Mouse (Mus musculus) kidney, postnatal 36 days (tissue): Measurements from ENCODE around the gene Olfr201.
"Not testable (repeated sequence)": the region's sequence is repeated elsewhere in the genome, so short reads cannot be mapped to it uniquely, and the experiment has no call there.

Source experiments
- DNase-seq, 2 experiments: peaks; one replicate each; pipeline ENCODE4 v3.0.0; 2021 to 2022; ENCODE audit warnings: mixed read lengths in 2 of 2

The Olfr201 gene

GRCm38 (mm10) chr16:59272532-59272931 lies at the start of gene Olfr201:
TSS of gene Olfr201 (minus strand) at chr16:59272632.
- DNase-seq: not testable (repeated sequence)

GRCm38 (mm10) chr16:59318148-59318547 lies 45.7 kb upstream of the Olfr201 start, which contains the start of gene Olfr204:
TSS of gene Olfr204 (minus strand) at chr16:59318248.
- DNase-seq: no peak

- DNase-seq: no peak
Observed at GRCm38 (mm10) chr16:59298581-59298980, 26.1 kb upstream of the Olfr201 start, which contains the start of gene Olfr203. TSS of gene Olfr203 (plus strand) at chr16:59298881.

GRCm38 (mm10) chr16:59287576-59287975 lies 15.1 kb upstream of the Olfr201 start:
- not testable (repeated sequence) for DNase-seq

GRCm38 (mm10) chr16:59286693-59287092 lies 14.3 kb upstream of the Olfr201 start, which contains the start of gene Olfr202:
TSS of gene Olfr202 (minus strand) at chr16:59286793.
- no peak for DNase-seq

GRCm38 (mm10) chr16:59283476-59283875 lies 11.0 kb upstream of the Olfr201 start:
- no peak for DNase-seq

GRCm38 (mm10) chr16:59280542-59280941 lies 8.1 kb upstream of the Olfr201 start:
- no peak for DNase-seq

GRCm38 (mm10) chr16:59269097-59269496 lies 3.3 kb downstream of the Olfr201 start:
- not testable (repeated sequence) for DNase-seq

GRCm38 (mm10) chr16:59249684-59250083 lies 22.7 kb downstream of the Olfr201 start:
- no peak for DNase-seq

- not testable (repeated sequence) for DNase-seq
Observed at GRCm38 (mm10) chr16:59219667-59220066, 52.8 kb downstream of the Olfr201 start, which contains the start of gene Olfr199. TSS of gene Olfr199 (minus strand) at chr16:59219767.

- DNase-seq: not testable (repeated sequence)
Observed at GRCm38 (mm10) chr16:59217861-59218260, 54.6 kb downstream of the Olfr201 start.
